Mouse (Mus musculus) midbrain, embryonic 16.5 days (tissue): ENCODE results near the gene Sf3a2. TPM values are rescaled to one million over a fixed set of nuclear protein-coding genes. Genes with fewer than 3 reads are reported as not detected.

ENCODE experiments used
- ATAC-seq: fragments of 200-750 bp; cut with Nextera tagmentation; 2 replicates; pipeline ENCODE4 v1.8.0; 2017; ENCODE audit warnings: moderate TSS enrichment
- H3K27ac ChIP-seq: fragments of 300-500 bp; sonication (generic); 2 replicates; pipeline ENCODE4 v1.5.1; 2014; ENCODE audit warnings: mild to moderate bottlenecking, low read length, mixed read lengths
- H3K27me3 ChIP-seq: fragments of 300-500 bp; sonication (generic); 2 replicates; pipeline ENCODE4 v1.6.1; 2014; ENCODE audit warnings: low read depth, low read length, mixed read lengths; ENCODE audit not compliant: control insufficient read depth, insufficient read depth
- H3K36me3 ChIP-seq: fragments of 300-500 bp; sonication (generic); 2 replicates; pipeline ENCODE4 v1.6.1; 2014; ENCODE audit warnings: mild to moderate bottlenecking, low read length, moderate library complexity, mixed read lengths; ENCODE audit not compliant: control insufficient read depth, insufficient read depth
- H3K4me1 ChIP-seq: fragments of 300-500 bp; sonication (generic); 2 replicates; pipeline ENCODE4 v1.6.1; 2014; ENCODE audit warnings: mild to moderate bottlenecking, low read length, mixed read lengths; ENCODE audit not compliant: control insufficient read depth, insufficient read depth
- H3K4me2 ChIP-seq: fragments of 300-500 bp; sonication (generic); 2 replicates; pipeline ENCODE4 v1.6.1; 2014; ENCODE audit warnings: mild to moderate bottlenecking, low read length, mixed read lengths
- H3K4me3 ChIP-seq: fragments of 300-500 bp; sonication (generic); 2 replicates; pipeline ENCODE4 v1.5.1; 2014; ENCODE audit warnings: low read depth, mild to moderate bottlenecking, low read length, moderate library complexity, mixed read lengths
- H3K9ac ChIP-seq: fragments of 300-500 bp; sonication (generic); 2 replicates; pipeline ENCODE4 v1.6.1; 2014; ENCODE audit warnings: low read depth, low read length, mixed read lengths
- H3K9me3 ChIP-seq: fragments of 300-500 bp; sonication (generic); replicated peaks from 2 replicates; pipeline ENCODE4 v1.6.1; 2014; ENCODE audit warnings: mild to moderate bottlenecking, low read length, mixed read lengths; ENCODE audit not compliant: control insufficient read depth, poor library complexity, severe bottlenecking
- WGBS: fragments of 180-500 bp; shearing (Covaris S2); extraction: QIAGEN DNeasy Blood & Tissue Kit; methylation state at CpG from one replicate; pipeline ENCODE4 v1.1.7; 2014; 5-methylcytosine and 5-hydroxymethylcytosine counted together
- polyA plus RNA-seq: library from polyadenylated mRNA; unstranded; fragments of >200 nt; fragmentation: Nextera tagmentation; extraction: Ambion mirVana; gene quantifications from 2 replicates; pipeline ENCODE4 v1.2.1, GENCODE M21; 2015

The Sf3a2 gene
- polyA plus RNA-seq, 1 experiment from 2014 or later: 60.6 TPM

GRCm38 (mm10) chr10:80785963-80786362 lies 12.0 kb upstream of the Sf3a2 start:
- no peak for ATAC-seq
- Histone ChIP-seq H3K27me3 (no peaks in the 10 kb centered on the region), H3K36me3 (peaks cover 83% of the 10 kb centered on the region), H3K4me1 (no peaks in the 10 kb centered on the region), H3K4me3 (no peak overlapping the region), H3K9ac (no peak overlapping the region), H3K9me3 (no peaks in the 10 kb centered on the region), H3K27ac (no peak overlapping the region), H3K4me2 (no peak overlapping the region)
- 94% methylated on average over 11 of the region's 11 CpGs for WGBS

GRCm38 (mm10) chr10:80787517-80787916 lies 10.5 kb upstream of the Sf3a2 start:
- no peak overlapping the region for H3K27ac ChIP-seq
- H3K36me3 ChIP-seq: peaks cover 80% of the 10 kb centered on the region
- H3K27me3 ChIP-seq: no peaks in the 10 kb centered on the region
- 81% methylated on average over 2 of the region's 2 CpGs for WGBS
- H3K9ac ChIP-seq: no peak overlapping the region
- no peaks in the 10 kb centered on the region for H3K4me1 ChIP-seq
- H3K9me3 ChIP-seq: no peaks in the 10 kb centered on the region
- H3K4me2 ChIP-seq: no peak overlapping the region
- H3K4me3 ChIP-seq: no peak overlapping the region
- no peak for ATAC-seq

- Histone ChIP-seq H3K27ac (no peak overlapping the region), H3K9me3 (no peaks in the 10 kb centered on the region), H3K9ac (no peak overlapping the region), H3K36me3 (peaks cover 59% of the 10 kb centered on the region), H3K4me2 (no peak overlapping the region), H3K4me1 (no peaks in the 10 kb centered on the region), H3K27me3 (no peaks in the 10 kb centered on the region), H3K4me3 (no peak overlapping the region)
- 87% methylated on average over 19 of the region's 19 CpGs for WGBS
- no peak for ATAC-seq
These were observed 7.1 kb upstream of the Sf3a2 start for GRCm38 (mm10) chr10:80790761-80791404.

GRCm38 (mm10) chr10:80791476-80792174 lies 6.4 kb upstream of the Sf3a2 start:
- 85% methylated on average over 32 of the region's 33 CpGs for WGBS

GRCm38 (mm10) chr10:80792175-80793032 lies 5.6 kb upstream of the Sf3a2 start:
- Histone ChIP-seq H3K9ac (no peak overlapping the region), H3K36me3 (peaks cover 48% of the 10 kb centered on the region), H3K9me3 (no peaks in the 10 kb centered on the region), H3K4me1 (peaks cover 11% of the 10 kb centered on the region), H3K27ac (no peak overlapping the region), H3K27me3 (no peaks in the 10 kb centered on the region), H3K4me3 (no peak overlapping the region), H3K4me2 (no peak overlapping the region)
- WGBS: 73% methylated on average over 41 of the region's 41 CpGs
- ATAC-seq: no peak

More at GRCm38 (mm10) chr10:80791476-80792174, 6.4 kb upstream of the Sf3a2 start:
- Histone ChIP-seq H3K27ac (no peak overlapping the region), H3K9me3 (no peaks in the 10 kb centered on the region), H3K9ac (no peak overlapping the region), H3K4me1 (peaks cover 4% of the 10 kb centered on the region; the same call in 1 of the 2 replicates), H3K27me3 (no peaks in the 10 kb centered on the region), H3K4me2 (no peak overlapping the region), H3K36me3 (peaks cover 55% of the 10 kb centered on the region), H3K4me3 (no peak overlapping the region)
- ATAC-seq: no peak

GRCm38 (mm10) chr10:80793033-80793784 lies 4.8 kb upstream of the Sf3a2 start:
- no peak overlapping the region for H3K4me3 ChIP-seq
- H3K4me1 ChIP-seq: peaks cover 11% of the 10 kb centered on the region
- H3K36me3 ChIP-seq: peaks cover 41% of the 10 kb centered on the region
- no peak overlapping the region for H3K9ac ChIP-seq
- ATAC-seq: no peak
- H3K27ac ChIP-seq: no peak overlapping the region
- no peaks in the 10 kb centered on the region for H3K9me3 ChIP-seq
- H3K4me2 ChIP-seq: no peak overlapping the region
- 89% methylated on average over 13 of the region's 13 CpGs for WGBS
- H3K27me3 ChIP-seq: no peaks in the 10 kb centered on the region

- Histone ChIP-seq H3K27ac (no peak overlapping the region), H3K4me1 (peaks cover 11% of the 10 kb centered on the region), H3K36me3 (peaks cover 36% of the 10 kb centered on the region), H3K27me3 (no peaks in the 10 kb centered on the region), H3K9me3 (no peaks in the 10 kb centered on the region), H3K4me3 (no peak overlapping the region), H3K4me2 (no peak overlapping the region), H3K9ac (no peak overlapping the region)
- ATAC-seq: no peak
- WGBS: 86% methylated on average over 4 of the region's 4 CpGs
These were observed 4.2 kb upstream of the Sf3a2 start for GRCm38 (mm10) chr10:80793803-80794202.

- H3K27ac ChIP-seq: no peak overlapping the region
- peaks cover 16% of the 10 kb centered on the region for H3K4me1 ChIP-seq
- peaks cover 28% of the 10 kb centered on the region for H3K36me3 ChIP-seq
- H3K4me3 ChIP-seq: no peak overlapping the region
- 84% methylated on average over 8 of the region's 8 CpGs for WGBS
- H3K27me3 ChIP-seq: no peaks in the 10 kb centered on the region
- H3K9ac ChIP-seq: no peak overlapping the region
- ATAC-seq: no peak
- no peak overlapping the region for H3K4me2 ChIP-seq
- H3K9me3 ChIP-seq: no peaks in the 10 kb centered on the region
These were observed 3.2 kb upstream of the Sf3a2 start for GRCm38 (mm10) chr10:80794750-80795149.
